Mouse (Mus musculus) CH12.LX (cell line): ENCODE measurements at regions not wholly inside any gene's neighbourhood (a gene's known extent, or its start where the extent isn't known, plus 50 kb on each side); places are given as distances from the start of the nearest gene placed in this dataset.

Experiments
- CHD1 ChIP-seq: IDR thresholded peaks from 2 replicates; pipeline ENCODE4 v1.6.1; 2012; ENCODE audit warnings: low read depth, low read length, improper control_type of control experiment, inconsistent platforms
- EP300 ChIP-seq: IDR thresholded peaks from 2 replicates; pipeline ENCODE4 v1.6.1; 2011; ENCODE audit warnings: low read length, improper control_type of control experiment
- NELFE ChIP-seq: IDR thresholded peaks from 2 replicates; pipeline ENCODE4 v1.6.1; 2011; ENCODE audit warnings: low read depth, low read length, improper control_type of control experiment
- ZC3H11A ChIP-seq: IDR thresholded peaks from 2 replicates; pipeline ENCODE4 v1.6.1; 2012; ENCODE audit warnings: low read depth, mild to moderate bottlenecking, inconsistent platforms, low read length, improper control_type of control experiment
- ZKSCAN1 ChIP-seq: IDR thresholded peaks from 2 replicates; pipeline ENCODE4 v1.6.1; 2012; ENCODE audit warnings: low read depth, inconsistent platforms, low read length, improper control_type of control experiment, borderline replicate concordance

DNA sequence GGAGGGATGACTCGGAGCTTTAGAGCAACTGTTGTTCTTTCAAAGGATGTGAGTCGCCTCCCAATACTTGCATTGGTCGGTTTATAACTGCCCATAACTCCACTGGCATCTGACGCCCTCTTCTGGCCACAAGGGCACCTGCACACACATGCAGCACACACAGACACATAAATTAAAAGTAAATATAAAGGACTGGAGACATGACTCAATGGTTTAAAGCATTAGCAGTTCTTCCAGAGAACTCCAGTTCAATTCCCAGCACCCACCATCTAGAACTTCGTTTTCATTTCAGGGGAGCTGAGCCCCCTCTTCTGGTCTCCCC lies 281.5 kb upstream of the Runx1 start:
- TF ChIP-seq ZC3H11A: no peak
- TF ChIP-seq NELFE: no peak
- TF ChIP-seq EP300: no peak
- no peak for TF ChIP-seq ZKSCAN1
- TF ChIP-seq CHD1: no peak
